Mouse (Mus musculus) activated CD4-positive, CD25-positive, alpha-beta regulatory T cell, adult 4 months (primary cell): ENCODE measurements around the gene Il21r. TPM values are rescaled to one million over a fixed set of nuclear protein-coding genes. Genes with fewer than 3 reads are reported as not detected.

Source experiments
- ATAC-seq: one replicate; pipeline ENCODE4 v1.8.0; 2017
- polyA plus RNA-seq, 2 experiments: library from polyadenylated mRNA; unstranded; fragments of 100-300 nt; shearing (Covaris generic); gene quantifications; one replicate each; pipeline ENCODE4 v1.2.1; 2017

Gene Il21r
- polyA plus RNA-seq, 2 experiments from 2014 or later: 53.6 to 63.4 TPM

DNA sequence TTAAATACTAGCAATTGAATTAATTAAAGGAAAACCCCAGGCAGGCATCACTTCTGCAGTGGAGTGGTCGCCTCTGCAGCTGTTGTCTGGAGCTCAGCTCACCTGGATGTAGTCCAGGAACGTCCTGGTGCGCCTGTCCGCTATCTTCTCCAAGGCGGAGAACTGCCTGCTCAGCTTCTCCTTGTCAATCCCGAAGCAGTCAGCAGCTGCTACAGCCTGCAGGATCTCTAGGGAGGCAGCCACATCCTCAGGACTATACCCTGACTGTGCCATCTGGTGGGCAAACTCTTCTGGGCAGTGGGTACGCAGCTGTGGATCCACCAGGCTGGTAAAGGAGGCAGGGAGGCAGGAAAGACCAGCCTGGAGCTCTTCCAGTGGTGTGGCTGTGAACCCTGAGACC lies 42.2 kb downstream of the Il21r start:
- ATAC-seq: no peak

DNA sequence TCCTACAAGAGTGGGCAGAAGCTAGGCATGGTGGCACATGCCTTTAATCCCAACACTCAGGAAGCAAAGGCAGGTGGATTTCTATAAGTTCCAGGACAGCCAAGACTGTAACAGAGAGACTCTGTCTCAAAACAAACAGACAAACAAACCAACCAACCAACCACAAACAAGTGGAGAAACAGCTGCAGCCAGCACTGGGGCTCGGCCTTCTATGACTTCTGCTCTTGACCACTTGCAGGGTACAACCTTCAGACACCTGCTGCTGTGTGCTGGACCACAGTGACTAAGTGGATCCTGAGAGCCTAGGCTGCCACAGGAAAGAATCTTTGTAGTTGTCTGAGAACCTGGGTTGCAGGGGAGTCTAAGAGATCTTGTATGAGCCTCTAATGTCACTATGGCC lies 45.8 kb downstream of the Il21r start:
- no peak for ATAC-seq

DNA sequence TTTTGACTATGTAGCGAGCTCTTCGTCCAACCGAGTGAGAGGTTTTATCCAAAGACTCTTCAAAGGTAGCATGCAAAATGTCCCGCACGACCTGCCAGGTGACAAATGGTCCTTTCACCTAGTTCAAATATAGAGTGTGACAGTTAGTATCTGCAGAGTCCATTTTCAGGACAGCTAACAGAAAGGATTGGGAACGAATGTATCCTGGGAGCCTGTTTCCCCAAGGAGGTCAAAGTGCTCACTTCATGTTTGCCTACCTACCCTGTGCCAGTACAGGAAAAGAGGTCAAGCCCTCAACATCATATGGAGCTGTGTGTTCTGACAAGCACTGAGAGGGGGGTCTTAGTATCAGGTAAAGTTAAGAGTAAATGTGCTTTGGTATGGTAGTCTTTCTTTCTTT lies 54.3 kb downstream of the Il21r start:
- no peak for ATAC-seq

DNA sequence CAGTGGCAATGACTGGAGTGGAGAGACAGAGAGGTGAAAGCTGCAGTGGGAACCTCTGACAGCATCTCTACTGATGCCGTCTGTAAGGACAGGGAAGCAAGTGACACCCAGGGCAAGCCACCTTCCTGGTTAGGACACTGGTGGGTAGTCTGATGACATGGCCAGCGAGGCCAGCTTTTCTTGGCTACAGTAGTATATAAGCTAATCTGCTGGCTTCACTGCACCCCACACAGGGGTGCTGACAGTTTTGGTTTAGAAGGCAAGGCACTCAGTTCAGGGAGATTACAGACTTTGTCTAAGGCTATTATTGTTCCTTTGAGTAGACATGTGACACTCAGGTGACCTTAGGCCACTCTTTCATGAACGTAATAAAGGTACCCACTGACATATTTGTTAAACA lies 60.4 kb downstream of the Il21r start:
- ATAC-seq: no peak

DNA sequence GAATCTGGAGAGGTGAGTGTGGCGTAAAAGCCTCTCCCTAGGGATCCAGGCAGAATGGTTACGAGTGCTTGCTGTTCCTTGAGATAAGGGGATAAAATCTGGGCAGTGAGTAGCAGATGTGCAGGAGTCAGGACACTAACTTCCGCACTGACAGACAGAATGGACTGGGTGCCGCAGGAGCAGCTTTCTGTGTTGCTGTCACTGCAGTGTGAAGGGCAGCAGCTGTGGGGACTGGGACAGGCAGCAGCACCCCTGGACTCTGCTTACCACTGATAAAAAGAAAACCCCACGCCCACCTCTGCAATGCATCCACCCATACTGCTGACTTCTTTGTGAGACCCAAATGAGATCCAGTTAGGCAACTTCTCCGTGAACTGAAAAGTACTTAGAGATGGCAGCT lies 67.6 kb downstream of the Il21r start:
- no peak for ATAC-seq

DNA sequence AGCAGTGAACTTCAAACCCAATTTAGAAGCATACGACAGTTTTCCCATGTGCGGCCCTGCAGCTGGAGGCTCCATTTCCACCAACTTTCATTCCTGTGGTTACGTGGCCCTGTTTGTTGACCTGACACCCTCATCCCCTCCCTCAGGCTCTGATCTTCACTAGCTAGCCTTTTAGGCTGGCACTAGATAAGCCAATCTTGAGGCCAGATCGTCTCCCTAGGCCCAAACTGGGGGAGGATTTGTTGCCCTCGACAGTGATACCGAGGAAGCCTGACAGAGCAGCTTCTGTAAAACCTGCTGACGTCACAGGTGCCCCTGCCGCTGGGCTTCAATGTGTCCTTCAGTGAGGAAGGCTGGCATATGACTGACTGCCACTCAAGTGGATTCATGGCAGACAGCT lies 68.2 kb downstream of the Il21r start:
- ATAC-seq: no peak

DNA sequence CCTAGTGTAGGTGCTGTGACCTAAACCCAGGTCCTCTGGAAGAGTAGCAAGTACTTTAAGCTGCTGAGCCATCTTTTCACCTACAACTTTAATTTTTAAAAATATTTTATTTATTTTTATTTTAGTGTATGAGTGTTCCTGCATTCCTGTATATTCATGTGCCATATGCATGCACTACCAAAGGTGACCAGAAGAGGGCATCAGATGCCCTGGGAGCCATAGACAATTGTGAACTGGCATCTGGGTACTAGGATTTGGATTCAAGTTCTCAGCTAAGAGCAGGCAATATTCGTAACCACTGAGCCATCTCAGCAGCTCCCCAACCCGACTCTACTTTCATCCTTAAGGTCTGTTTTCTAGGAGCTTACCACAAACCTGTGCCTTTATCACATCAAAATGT lies 71.7 kb downstream of the Il21r start:
- no peak for ATAC-seq

DNA sequence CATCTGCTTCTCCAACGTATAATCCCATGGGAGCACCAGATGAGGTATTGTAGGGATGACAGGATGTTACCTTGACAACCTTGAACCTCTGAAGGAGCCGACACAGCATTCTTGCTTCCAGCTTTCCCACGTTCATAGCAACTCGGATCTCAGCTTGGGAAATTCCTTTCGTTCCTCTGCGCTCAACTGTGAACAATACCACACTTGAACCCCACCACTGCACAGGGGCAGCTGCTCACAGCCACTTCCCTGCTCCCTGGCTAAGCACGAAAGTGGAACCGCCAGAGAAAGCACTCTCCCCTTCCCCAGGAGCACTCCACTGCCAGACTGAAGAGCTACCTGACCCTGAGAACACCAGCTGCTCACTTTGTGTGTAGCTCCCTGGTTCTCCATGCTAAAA lies 75.5 kb downstream of the Il21r start:
- no peak for ATAC-seq

DNA sequence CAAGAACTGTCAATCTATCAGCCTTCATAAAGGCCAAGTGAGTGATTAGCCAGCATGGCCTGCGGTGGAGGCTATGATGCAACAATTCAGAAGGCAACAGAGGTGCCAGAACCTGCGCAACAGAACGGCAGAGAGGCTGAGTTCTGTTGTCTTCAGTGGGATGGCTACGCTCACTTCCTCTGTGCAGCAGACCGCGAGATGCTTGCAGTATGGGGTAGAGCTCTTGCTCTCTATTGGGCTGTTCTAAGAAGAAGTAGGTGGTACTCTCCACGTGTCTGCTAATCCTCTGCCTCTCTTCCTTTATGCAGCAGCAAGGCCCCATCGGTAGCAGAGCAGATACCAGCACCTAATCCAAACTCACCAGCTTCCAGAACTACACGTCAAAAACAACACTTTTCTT lies 76.7 kb downstream of the Il21r start:
- no peak for ATAC-seq

Other genes starting within 250 kb of the Il21r start
- 1 to 10 TPM; 4.0 to 4.8 TPM for gene Kdm8, start 158.8 kb upstream of the Il21r start, polyA plus RNA-seq
- 100 to 1,000 TPM; 115 to 134 TPM for gene Nsmce1, start 111.8 kb upstream of the Il21r start, polyA plus RNA-seq
- gene Il4ra, start 51.3 kb upstream of the Il21r start, polyA plus RNA-seq: 10 to 100 TPM; 67.8 to 77.8 TPM
- 10 to 100 TPM; 17.8 to 21.3 TPM for gene Gtf3c1, start 104.4 kb downstream of the Il21r start, polyA plus RNA-seq
- gene D430042O09Rik, start 104.5 kb downstream of the Il21r start, polyA plus RNA-seq: 1 to 10 TPM; 4.6 TPM